Mouse (Mus musculus) olfactory bulb, adult 2 months (tissue): ENCODE measurements at regions not wholly inside any gene's neighbourhood (a gene's known extent, or its start where the extent isn't known, plus 50 kb on each side); places are given as distances from the start of the nearest gene placed in this dataset.

Source experiments
- CTCF ChIP-seq: fragments of 200-500 bp; IDR thresholded peaks from 2 replicates; pipeline ENCODE4 v1.5.1; 2012; ENCODE audit warnings: low read depth, mild to moderate bottlenecking, low read length, moderate library complexity; ENCODE audit not compliant: insufficient read depth
- POLR2A ChIP-seq: fragments of 200-500 bp; IDR thresholded peaks from 2 replicates; pipeline ENCODE4 v1.6.1; 2012; ENCODE audit warnings: mild to moderate bottlenecking, low read depth, low read length, moderate library complexity; ENCODE audit not compliant: insufficient read depth

GRCm38 (mm10) chr7:125393654-125394346 lies 50.7 kb upstream of the Kdm8 start:
- TF ChIP-seq POLR2A (no peak), CTCF (peak; percentile 95)
